Mouse (Mus musculus) left cerebral cortex, adult 9 months (tissue): ENCODE data around the gene Ngf.

ENCODE experiments used
- DNase-seq, 2 experiments: peaks; one replicate each; pipeline ENCODE4 v3.0.0; 2022; ENCODE audit warnings: low spot score in 2 of 2

Ngf gene

GRCm38 (mm10) chr3:102507666-102508260 lies 38.0 kb downstream of the Ngf start:
- no peak for DNase-seq

- DNase-seq, result no peak
These were observed 38.7 kb downstream of the Ngf start for GRCm38 (mm10) chr3:102508455-102508854.

- DNase-seq, result no peak
These were observed 39.9 kb downstream of the Ngf start for GRCm38 (mm10) chr3:102509601-102510000.

- DNase-seq, result no peak
These were observed 47.2 kb downstream of the Ngf start for GRCm38 (mm10) chr3:102516937-102517336.

- DNase-seq, result no peak
These were observed 51.3 kb downstream of the Ngf start for GRCm38 (mm10) chr3:102521061-102521460.

GRCm38 (mm10) chr3:102523711-102524110 lies 54.0 kb downstream of the Ngf start:
- no peak for DNase-seq

- no peak for DNase-seq
These were observed 55.2 kb downstream of the Ngf start for GRCm38 (mm10) chr3:102524951-102525350.

GRCm38 (mm10) chr3:102525856-102526255 lies 56.1 kb downstream of the Ngf start:
- no peak for DNase-seq

GRCm38 (mm10) chr3:102526481-102526880 lies 56.8 kb downstream of the Ngf start:
- no peak for DNase-seq

- no peak for DNase-seq
These were observed 65.0 kb downstream of the Ngf start for GRCm38 (mm10) chr3:102534744-102535143.

GRCm38 (mm10) chr3:102543646-102544045 lies 73.9 kb downstream of the Ngf start:
- DNase-seq, result no peak

- DNase-seq, result no peak
These were observed 77.8 kb downstream of the Ngf start for GRCm38 (mm10) chr3:102547536-102547935.

GRCm38 (mm10) chr3:102553935-102554670 lies 84.4 kb downstream of the Ngf start:
- DNase-seq, result no peak

- DNase-seq, result no peak
These were observed 86.4 kb downstream of the Ngf start for GRCm38 (mm10) chr3:102556108-102556507.

GRCm38 (mm10) chr3:102556645-102557044 lies 86.9 kb downstream of the Ngf start:
- DNase-seq, result no peak
